Mouse (Mus musculus) ES-Bruce4 (cell line): Measurements from ENCODE around the gene Plekhd1.

Source experiments
- CTCF ChIP-seq: IDR thresholded peaks from one replicate; pipeline ENCODE4 v1.8.1; 2011; ENCODE audit warnings: low read depth, low read length
- EP300 ChIP-seq: IDR thresholded peaks from 2 replicates; pipeline ENCODE4 v1.6.1; 2011; ENCODE audit warnings: low read depth, low read length; ENCODE audit not compliant: insufficient read depth
- POLR2A ChIP-seq: IDR thresholded peaks from one replicate; pipeline ENCODE4 v1.8.1; 2011; ENCODE audit warnings: low read length; ENCODE audit not compliant: insufficient read depth

DNA sequence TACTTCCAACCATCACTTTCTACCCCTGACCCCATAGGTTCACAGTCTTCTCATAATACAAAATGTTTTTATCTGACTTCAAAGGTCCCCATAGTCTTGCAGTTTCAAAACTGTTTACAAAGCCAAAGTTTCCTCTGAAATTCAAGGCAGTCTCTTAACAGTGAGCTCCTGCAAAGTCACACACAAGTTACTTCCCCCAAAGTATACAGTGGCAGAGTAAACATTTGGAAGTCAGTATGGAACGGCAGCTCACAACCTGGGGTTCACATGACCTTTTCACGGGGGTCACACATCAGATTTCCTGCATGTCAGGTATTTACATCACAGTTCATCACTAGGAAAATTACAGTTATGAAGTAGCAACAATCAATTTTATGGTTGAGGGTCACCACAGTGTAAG lies 28.5 kb upstream of the Plekhd1 start:
- TF ChIP-seq CTCF (no peak), POLR2A (no peak), EP300 (no peak)
